Mouse (Mus musculus): ENCODE measurements around the gene Aste1. TPM values are rescaled to one million over a fixed set of nuclear protein-coding genes. Genes with fewer than 3 reads are reported as not detected.

Gene Aste1
- polyA plus RNA-seq, 1 experiment = 12.6 TPM

DNA sequence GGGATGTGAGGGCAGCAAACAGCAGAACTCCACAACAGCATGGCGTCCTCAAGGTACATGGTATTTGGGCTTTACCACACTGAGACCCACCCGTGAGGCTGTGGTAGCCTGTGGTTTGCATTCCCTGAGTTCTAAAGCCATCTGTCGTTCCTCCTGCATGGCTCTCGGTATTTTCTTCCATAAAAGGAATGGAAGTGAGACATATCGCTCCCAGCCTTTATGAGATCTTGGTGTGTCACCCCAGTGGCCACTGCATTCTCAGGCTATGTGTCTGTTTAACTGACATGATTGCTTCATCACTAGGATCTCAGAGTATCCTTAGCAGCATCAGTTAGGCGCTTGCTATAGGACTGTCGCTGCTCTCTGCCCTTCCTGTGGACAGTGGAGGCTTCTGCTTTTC lies 18.8 kb upstream of the Aste1 start:
- H3K4me3 ChIP-seq (replicated peaks; ENCODE audit: control insufficient read depth, low read depth, low read length) = no peak overlapping the region
- no peak overlapping the region for H3K27ac ChIP-seq (ENCODE audit: control insufficient read depth, insufficient read depth, low read depth, low read length, poor library complexity)
- 73% methylated on average over 7 of the region's 7 CpGs for WGBS
- H3K4me1 ChIP-seq (ENCODE audit: control insufficient read depth, insufficient read depth, low read length) = no peaks in the 10 kb centered on the region
- TF ChIP-seq POLR2A (IDR thresholded peaks at IDR 0.05; ENCODE audit: borderline replicate concordance, control insufficient read depth, low read depth, low read length) (no peak), CTCF (IDR thresholded peaks at IDR 0.05; ENCODE audit: control insufficient read depth, insufficient read depth, low read length) (no peak)

DNA sequence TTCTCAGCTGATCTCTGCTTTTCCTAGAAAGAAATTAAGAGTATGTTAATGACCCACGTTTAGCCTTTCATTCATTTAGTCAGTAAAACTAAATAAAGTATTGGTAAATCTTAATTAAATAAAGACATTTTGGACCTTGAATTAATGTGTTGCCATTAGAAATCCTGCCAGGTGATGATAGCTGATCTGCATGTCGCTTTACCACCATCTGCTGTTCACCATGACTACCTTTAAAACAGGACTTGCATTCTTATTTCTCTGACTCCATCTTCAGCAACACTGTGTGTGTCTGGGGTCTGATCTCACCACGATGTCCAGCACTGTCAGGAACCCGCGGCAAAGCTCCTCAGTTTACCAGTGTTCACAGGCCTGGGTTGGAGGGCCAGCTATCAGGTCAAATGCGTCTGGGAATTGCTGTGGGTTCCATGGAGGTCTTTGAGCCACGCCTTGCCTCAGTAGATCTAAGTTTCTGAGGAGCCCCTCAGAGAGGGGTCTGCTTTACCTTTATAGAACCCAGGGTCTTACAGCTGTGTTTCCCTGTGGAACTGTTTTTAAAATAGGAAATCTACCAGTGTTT lies 18.1 kb upstream of the Aste1 start:
- TF ChIP-seq POLR2A (IDR thresholded peaks at IDR 0.05; ENCODE audit: borderline replicate concordance, control insufficient read depth, low read depth, low read length) (no peak), CTCF (IDR thresholded peaks at IDR 0.05; ENCODE audit: control insufficient read depth, insufficient read depth, low read length) (no peak)
- Histone ChIP-seq H3K4me1 (ENCODE audit: control insufficient read depth, insufficient read depth, low read length) (no peaks in the 10 kb centered on the region), H3K4me3 (replicated peaks; ENCODE audit: control insufficient read depth, low read depth, low read length) (no peak overlapping the region), H3K27ac (ENCODE audit: control insufficient read depth, insufficient read depth, low read depth, low read length, poor library complexity) (no peak overlapping the region)
- WGBS = 69% methylated on average over 7 of the region's 7 CpGs

GRCm38 (mm10) chr9:105377622-105378021 lies 17.6 kb upstream of the Aste1 start:
- no peaks in the 10 kb centered on the region for H3K4me1 ChIP-seq (ENCODE audit: control insufficient read depth, insufficient read depth, low read length)
- WGBS = 69% methylated on average over 3 of the region's 3 CpGs
- H3K4me3 ChIP-seq (replicated peaks; ENCODE audit: control insufficient read depth, low read depth, low read length) = no peak overlapping the region
- no peak overlapping the region for H3K27ac ChIP-seq (ENCODE audit: control insufficient read depth, insufficient read depth, low read depth, low read length, poor library complexity)
- no peak for TF ChIP-seq POLR2A (IDR thresholded peaks at IDR 0.05; ENCODE audit: borderline replicate concordance, control insufficient read depth, low read depth, low read length)

DNA sequence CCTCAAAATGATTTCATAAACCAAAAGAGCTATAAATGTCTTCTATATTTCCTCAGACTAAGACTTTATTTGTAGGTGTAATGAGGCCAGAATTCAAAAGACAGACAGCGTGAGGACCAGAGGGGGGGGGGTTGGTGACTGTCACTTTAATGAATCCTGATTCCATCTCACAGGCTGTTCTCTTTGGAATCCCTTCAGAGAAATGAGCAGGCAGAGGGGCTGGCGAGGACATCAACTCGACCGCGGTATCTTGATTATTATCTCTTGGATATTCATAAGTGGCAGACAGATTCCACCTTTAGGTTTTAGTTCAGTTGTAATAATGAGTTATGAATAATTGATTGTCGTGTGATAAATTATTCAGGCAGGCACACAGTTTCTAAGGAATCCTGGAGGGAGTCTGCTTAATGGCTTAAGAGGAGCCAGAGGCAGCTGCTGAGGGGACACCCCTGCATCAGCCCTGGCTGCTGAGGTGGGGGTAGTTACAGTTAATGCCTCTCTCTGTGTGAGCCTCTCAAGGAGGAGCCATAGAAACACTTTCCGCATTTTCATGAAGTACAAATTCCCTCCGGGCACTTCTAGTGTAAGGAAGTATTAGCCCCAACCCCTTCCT lies 15.6 kb upstream of the Aste1 start:
- no peaks in the 10 kb centered on the region for H3K4me1 ChIP-seq (ENCODE audit: control insufficient read depth, insufficient read depth, low read length)
- 81% methylated on average over 8 of the region's 8 CpGs for WGBS
- H3K27ac ChIP-seq (ENCODE audit: control insufficient read depth, insufficient read depth, low read depth, low read length, poor library complexity) = no peak overlapping the region
- H3K4me3 ChIP-seq (replicated peaks; ENCODE audit: control insufficient read depth, low read depth, low read length) = no peak overlapping the region
- no peak for TF ChIP-seq CTCF (IDR thresholded peaks at IDR 0.05; ENCODE audit: control insufficient read depth, insufficient read depth, low read length)
- no peak for TF ChIP-seq POLR2A (IDR thresholded peaks at IDR 0.05; ENCODE audit: borderline replicate concordance, control insufficient read depth, low read depth, low read length)

- WGBS = 74% methylated on average over 5 of the region's 5 CpGs
- Histone ChIP-seq H3K4me3 (replicated peaks; ENCODE audit: control insufficient read depth, low read depth, low read length) (no peak overlapping the region), H3K4me1 (ENCODE audit: control insufficient read depth, insufficient read depth, low read length) (no peaks in the 10 kb centered on the region), H3K27ac (ENCODE audit: control insufficient read depth, insufficient read depth, low read depth, low read length, poor library complexity) (no peak overlapping the region)
- TF ChIP-seq POLR2A (IDR thresholded peaks at IDR 0.05; ENCODE audit: borderline replicate concordance, control insufficient read depth, low read depth, low read length) (no peak), CTCF (IDR thresholded peaks at IDR 0.05; ENCODE audit: control insufficient read depth, insufficient read depth, low read length) (no peak)
These were observed 7.8 kb upstream of the Aste1 start for GRCm38 (mm10) chr9:105387403-105387802.

DNA sequence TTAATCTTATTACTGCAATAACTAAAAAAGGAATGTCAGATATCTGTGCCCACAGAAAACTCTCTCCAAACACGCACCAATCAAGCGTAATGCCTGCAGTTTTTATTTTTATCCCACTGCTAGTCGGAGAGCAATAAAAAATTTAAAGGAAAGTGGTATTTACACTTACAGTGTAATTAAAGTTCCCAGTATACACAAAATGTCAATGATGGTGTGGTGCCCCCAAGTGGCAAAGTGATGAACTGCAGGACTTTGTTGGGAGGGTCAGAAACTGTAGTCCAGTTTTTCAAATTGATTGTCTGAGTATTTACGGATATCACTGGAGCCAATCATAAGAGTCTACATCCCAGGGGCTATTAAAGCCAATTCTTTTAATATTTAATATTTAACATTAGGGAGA lies 5.9 kb upstream of the Aste1 start:
- WGBS = 6% methylated on average over 4 of the region's 4 CpGs
- TF ChIP-seq CTCF (IDR thresholded peaks at IDR 0.05; ENCODE audit: control insufficient read depth, insufficient read depth, low read length) (no peak), POLR2A (IDR thresholded peaks at IDR 0.05; ENCODE audit: borderline replicate concordance, control insufficient read depth, low read depth, low read length) (no peak)
- Histone ChIP-seq H3K27ac (ENCODE audit: control insufficient read depth, insufficient read depth, low read depth, low read length, poor library complexity) (no peak overlapping the region), H3K4me3 (replicated peaks; ENCODE audit: control insufficient read depth, low read depth, low read length) (no peak overlapping the region), H3K4me1 (ENCODE audit: control insufficient read depth, insufficient read depth, low read length) (no peaks in the 10 kb centered on the region)

DNA sequence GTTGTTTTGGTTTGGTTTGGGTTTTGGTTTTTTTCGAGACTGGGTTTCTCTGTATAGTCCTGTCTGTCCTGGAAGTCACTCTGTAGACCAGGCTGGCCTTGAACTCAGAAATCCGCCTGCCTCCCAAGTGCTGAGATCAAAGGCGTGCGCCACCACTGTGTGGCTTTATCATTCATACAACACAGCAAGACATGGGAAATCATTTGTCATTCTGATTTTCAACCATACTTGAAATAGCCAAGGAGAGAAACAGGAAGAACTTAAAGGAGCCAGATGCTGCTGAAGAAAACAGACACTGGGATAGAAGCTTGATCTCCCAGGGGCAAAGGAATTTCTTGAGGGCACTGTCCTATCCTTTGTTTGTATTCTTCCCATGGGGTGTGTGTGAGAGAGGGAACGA lies 4.6 kb upstream of the Aste1 start:
- 49% methylated on average over 5 of the region's 5 CpGs for WGBS
- Histone ChIP-seq H3K4me1 (ENCODE audit: control insufficient read depth, insufficient read depth, low read length) (no peaks in the 10 kb centered on the region), H3K27ac (ENCODE audit: control insufficient read depth, insufficient read depth, low read depth, low read length, poor library complexity) (no peak overlapping the region), H3K4me3 (replicated peaks; ENCODE audit: control insufficient read depth, low read depth, low read length) (no peak overlapping the region)
- no peak for TF ChIP-seq CTCF (IDR thresholded peaks at IDR 0.05; ENCODE audit: control insufficient read depth, insufficient read depth, low read length)
- TF ChIP-seq POLR2A (IDR thresholded peaks at IDR 0.05; ENCODE audit: borderline replicate concordance, control insufficient read depth, low read depth, low read length) = no peak

DNA sequence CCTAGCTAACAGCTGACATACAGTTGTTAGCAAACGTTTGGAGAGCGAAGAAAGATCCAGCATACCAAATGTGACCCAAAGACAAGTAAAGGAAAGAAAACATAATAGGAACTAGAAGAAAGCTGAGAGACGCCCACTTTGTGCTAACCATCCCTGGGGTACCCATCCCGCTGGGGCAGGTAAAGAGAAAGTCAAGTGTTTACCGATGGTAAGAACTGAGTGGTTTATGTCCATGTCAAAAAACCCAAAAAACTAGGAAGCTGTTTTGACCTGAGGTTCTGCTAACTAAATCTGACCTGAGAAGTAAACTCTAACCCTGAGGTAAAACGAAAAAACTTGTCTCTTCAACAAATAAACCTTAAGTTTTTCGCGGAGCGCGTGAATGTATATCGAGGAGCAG lies 472 bp upstream of the Aste1 start:
- WGBS = 15% methylated on average over 11 of the region's 11 CpGs
- Histone ChIP-seq H3K4me3 (replicated peaks; ENCODE audit: control insufficient read depth, low read depth, low read length) (peak overlapping the region; percentile 85), H3K27ac (ENCODE audit: control insufficient read depth, insufficient read depth, low read depth, low read length, poor library complexity) (no peak overlapping the region), H3K4me1 (ENCODE audit: control insufficient read depth, insufficient read depth, low read length) (no peaks in the 10 kb centered on the region)
- TF ChIP-seq CTCF (IDR thresholded peaks at IDR 0.05; ENCODE audit: control insufficient read depth, insufficient read depth, low read length) (no peak), POLR2A (IDR thresholded peaks at IDR 0.05; ENCODE audit: borderline replicate concordance, control insufficient read depth, low read depth, low read length) (no peak)

DNA sequence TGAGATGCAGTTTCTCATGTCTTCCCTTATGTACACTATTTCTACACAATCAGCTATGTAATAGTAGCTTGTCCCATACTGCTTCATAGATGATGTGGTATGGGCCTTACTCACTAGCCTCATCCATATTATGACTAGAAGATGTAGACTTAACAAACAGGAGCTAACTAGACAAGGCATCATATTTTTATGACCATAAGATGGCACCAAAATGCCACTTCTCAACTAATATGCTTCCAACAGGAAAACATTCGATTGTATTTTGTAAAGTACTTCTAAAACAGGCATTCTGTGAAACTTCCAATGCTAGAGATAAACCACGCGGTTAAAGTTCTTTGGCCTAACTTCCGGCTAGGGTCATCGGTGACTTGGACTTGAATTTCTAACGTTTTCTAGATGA lies 13.4 kb downstream of the Aste1 start:
- 83% methylated on average over 6 of the region's 6 CpGs for WGBS
- H3K4me3 ChIP-seq (replicated peaks; ENCODE audit: control insufficient read depth, low read depth, low read length) = no peak overlapping the region
- TF ChIP-seq POLR2A (IDR thresholded peaks at IDR 0.05; ENCODE audit: borderline replicate concordance, control insufficient read depth, low read depth, low read length) = no peak
- no peaks in the 10 kb centered on the region for H3K4me1 ChIP-seq (ENCODE audit: control insufficient read depth, insufficient read depth, low read length)
- no peak overlapping the region for H3K27ac ChIP-seq (ENCODE audit: control insufficient read depth, insufficient read depth, low read depth, low read length, poor library complexity)

All from bone marrow, adult 2 months (tissue).